Mouse (Mus musculus): ENCODE results near the gene Brip1.

Brip1 gene

DNA sequence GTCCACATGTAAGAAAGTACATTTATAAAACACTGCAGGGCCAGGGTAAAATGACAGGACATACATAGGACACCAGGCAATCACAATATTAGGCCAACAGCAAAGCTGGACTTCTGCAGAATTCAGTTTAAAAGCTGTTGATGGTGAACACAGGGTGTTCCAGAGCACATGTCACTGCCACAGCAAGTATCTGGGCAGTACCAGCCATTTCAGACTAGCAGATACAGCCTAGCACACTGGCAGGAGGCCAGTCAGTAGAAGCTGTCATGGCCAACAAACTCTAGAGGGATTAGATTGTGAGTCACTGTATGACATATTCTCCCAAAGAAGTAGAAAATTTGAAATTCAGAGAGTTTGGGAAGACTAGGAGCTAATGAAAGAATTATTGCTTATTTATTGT, 94.4 kb downstream of the Brip1 start:
- no peak for DNase-seq

DNA sequence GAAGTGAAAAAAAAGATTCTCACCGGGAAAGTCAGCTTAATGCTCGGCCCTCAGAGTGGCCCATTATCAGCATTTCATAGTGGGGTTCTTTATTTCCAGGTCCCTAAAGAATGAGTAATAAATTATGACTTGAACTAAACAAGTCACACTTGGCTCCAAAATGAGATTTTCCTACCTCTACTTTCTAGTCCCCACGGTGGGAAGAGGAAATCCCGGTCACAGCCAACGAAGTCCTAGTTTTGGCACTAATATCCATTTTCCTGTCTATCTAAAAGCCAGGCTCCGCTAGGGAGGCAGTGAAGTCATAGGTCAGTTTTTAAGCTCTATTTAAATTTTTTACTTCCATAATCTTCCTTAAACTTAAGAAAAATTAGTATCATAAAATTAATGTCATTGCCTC, 99.8 kb downstream of the Brip1 start:
- peak; percentile 28 for DNase-seq

DNA sequence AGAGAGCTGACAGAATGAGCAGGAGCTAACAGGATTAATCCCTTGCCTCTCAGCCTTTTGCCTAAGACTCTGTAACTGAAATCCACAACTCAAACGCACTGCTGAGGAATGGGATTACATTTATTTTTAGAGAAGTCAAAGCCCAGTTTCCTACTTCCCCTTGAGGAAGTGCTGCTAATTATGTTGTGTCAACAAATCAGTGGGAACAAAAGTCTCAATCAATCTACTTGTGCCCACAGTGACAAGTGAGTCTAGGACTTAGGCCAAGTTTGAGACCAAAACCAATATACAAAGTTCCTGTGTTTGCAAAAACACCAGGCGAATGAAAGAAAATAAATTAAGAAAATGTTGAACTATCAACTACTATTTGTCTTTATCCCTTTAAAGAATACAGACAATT, 101.7 kb downstream of the Brip1 start:
- DNase-seq = no peak

DNA sequence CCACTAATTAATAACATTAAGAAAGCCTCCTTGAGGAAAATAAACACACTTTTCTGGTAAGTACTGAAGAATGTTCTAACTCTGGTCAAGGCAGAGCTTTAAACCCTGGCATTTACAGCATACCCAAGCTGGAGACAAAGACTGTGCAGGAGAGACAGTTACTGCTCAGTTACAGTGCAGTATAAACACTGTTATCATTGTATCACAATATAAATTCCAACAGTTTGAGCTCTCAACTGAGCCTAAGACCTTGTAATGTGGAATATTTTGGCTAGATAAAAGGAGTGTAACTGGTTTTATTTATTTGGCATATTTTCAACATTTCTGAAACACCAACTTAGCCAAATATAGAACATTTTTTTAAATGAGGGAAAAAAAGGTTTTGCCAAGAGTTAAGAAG, 112.2 kb downstream of the Brip1 start:
- no peak for DNase-seq

DNA sequence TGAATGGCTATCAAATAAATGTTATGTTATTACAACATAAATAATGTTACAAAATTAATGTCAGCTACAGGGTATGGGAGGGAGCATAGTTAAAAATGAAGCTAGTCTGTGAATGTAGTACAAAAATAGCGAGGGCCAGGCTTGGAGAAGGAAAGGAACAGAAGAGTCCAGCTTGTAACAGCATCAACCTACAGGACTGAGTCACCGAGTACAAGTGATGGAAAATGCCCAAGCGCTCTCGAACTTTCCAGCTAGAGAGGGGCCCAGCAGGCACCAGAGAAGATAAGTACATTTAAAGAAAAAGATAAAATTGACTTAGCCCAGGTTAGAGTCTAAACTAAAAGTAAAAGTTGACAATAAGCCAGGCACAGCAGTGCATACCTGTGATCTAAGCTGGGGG, 116.5 kb downstream of the Brip1 start:
- DNase-seq = no peak

DNA sequence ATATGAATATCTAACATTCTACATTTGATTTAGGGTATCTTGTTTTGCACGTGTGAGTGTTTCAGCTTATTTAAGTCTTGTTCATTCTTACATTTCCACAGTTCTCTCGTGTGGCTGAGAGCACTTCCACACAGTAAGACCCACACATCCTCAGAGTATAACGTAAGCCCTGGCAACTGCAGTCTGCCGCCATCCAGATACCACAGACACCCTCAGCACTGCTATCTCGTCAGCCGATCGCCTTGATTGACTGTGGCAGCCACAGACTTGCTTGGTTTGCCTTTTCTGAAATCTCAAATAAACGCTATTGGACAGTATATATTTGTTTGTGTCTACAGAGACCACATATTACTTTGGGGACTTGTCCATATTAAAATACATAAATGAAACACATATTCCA, 123.0 kb downstream of the Brip1 start:
- no peak for DNase-seq

DNA sequence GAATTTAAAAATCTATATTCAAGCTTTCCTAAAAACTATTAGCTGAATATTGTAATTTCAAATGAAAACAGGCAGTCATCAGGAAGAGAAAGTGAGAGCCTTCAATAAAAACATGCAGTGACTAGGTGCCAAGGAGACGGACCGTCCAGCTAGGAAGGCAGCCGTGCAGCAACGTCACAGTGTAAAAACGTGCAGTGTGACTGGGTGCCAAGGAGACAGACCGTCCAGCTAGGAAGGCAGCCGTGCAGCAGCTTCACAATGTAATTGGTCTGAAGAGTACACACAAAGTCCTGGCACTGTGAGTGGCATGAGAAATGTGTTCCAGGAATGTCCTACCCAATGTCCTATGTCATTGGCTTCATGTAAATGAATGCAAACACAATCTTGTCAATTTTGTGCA, 124.0 kb downstream of the Brip1 start:
- no peak for DNase-seq

DNA sequence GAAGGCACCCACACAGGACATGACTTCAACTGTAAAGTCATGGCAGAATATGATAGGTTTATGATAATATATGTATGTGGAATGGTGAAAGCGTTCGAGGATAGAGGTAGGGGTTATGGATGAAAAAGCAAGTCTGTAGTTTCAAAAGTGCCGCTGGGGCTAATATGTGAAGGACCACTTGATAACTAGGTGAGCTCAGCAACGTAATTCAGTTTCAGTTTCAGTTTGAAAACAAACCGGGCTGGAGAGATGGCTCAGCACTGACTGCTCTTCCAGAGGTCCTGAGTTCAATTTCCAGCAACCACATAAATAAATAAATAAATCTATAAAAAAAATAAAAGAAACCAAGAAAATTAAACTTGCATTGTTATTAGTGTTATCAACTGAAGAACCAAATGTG, 124.6 kb downstream of the Brip1 start:
- DNase-seq = no peak

DNA sequence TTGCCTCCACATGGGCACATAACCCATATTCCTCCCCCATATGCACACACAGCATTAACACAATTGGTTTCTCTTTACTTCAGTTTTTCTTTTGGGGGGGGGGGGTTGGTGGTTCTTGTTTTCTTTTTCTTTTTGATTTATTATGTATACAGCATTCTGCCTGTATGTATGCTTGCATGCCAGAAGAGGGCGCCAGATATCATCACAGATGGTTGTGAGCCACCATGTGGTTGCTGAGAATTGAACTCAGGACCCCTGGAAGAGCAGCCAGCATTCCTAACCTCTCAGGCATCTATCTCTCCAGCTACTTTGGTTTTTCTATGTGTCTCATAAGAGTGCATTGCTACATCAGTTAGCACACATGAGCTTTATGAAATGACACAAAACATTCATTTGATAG, 125.6 kb downstream of the Brip1 start:
- DNase-seq = no peak

DNA sequence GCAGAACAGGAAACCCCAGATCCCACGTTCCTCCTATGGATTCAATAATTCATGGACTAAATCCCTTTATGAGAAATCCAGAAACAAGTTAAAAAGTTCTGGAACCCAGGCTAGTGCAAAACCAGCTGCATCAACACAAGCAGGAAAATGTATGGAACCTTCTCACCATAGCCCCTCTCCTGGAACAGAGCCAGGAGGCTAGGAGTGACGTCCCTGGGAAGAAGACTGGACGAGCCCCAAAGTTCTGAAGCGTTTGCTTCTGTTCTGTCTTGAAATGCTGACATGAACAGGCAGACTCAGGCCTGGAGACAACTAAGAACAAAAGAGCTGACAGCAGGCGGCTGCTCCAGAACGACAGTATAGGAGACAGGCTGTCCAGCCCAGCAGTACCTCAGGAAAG, 132.3 kb downstream of the Brip1 start:
- DNase-seq = no peak

DNA sequence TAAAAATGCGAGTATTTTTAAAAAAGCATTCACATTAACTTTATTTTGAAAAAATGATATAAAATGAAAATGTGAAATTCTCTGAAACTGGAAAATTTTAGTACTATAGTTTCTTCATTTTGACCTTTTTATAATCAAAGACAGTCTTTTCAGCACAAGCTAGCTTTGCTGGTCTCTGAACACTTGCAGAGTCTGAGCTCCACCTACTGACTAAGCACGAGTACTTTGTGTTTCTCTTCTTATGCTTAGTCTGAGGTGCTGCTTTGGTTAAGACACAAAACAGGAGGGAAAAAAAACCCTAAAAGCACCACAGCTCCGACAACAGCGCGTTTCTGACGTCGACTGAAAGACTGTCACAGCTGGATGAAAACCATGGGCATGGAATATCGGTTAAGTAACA, 133.8 kb downstream of the Brip1 start:
- DNase-seq = no peak

DNA sequence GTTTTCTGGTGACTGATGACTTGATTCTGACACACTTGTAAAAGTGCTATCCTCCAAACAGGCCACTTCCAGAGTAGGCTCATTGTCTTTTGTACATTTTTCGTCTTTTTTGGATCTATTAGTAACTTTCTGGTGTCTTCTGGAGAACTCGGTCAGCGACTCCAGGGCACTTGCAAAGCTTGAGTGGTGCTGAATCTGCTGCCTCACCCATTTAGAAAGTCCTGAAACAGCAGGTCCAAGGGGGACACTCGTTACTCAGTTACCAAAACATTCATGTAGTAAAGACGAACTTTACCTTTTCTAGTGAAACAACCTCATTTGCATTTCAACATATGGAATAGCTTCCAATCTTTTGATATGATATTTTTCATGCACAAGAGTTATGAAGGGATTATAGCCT, 136.1 kb downstream of the Brip1 start:
- DNase-seq = peak; percentile 25

DNA sequence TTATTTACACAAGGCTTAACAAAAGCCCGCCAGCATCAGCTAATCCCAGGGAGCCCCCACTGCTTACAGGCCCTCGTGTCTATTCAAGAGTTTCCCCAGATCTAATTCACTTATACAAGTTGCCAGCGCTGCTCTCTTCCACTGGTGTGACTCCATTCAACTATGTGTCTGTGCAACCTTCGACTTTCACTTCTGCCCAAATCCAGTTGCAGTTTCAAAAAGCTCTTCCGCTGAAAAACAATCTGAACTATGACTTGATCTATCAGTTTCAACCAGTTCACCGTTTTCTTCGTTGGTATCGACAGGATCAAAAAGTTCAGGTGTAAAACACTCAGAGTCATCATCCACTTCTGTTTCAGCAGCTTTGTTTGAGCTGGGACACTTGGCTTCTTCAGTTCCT, 139.8 kb downstream of the Brip1 start:
- no peak for DNase-seq

DNA sequence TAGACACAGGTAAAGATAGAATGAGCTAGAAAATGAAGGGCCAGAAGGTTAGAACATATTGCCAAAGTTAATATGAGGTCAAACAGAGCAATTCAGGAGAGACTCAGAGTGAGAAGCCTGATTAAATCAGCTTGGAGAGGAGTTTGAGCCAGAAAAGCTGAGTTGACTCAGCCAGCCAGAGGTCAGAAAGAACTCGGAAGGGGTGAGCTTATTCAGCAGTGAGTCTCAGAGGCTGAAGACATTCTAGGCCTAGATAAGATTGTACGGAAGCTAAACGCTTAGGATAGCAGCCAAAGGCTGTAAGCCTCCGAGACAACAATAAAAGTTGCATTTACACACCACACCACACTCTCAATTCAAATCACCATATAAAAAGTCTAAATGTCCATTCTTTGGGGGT, 141.9 kb downstream of the Brip1 start:
- peak; percentile 4 for DNase-seq

DNA sequence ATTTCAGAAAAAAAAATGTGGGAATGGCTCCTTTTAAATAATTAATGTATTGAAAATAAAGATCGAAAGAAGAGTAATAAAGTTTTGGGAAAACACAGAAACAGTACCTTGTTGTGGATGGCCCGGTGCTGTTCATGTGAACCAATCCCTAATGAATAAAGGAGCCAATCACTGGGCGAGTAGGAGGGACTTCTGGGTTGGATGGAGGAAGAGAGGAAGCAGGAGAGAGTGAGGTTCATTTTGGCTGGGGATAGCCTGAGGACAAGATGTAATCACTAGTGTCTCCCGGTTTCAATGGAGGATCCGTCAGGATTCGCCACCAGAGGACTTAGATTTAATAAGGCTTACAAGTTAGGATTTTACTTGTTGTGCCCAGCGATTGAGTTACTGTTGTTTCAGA, 145.2 kb downstream of the Brip1 start:
- DNase-seq = no peak

DNA sequence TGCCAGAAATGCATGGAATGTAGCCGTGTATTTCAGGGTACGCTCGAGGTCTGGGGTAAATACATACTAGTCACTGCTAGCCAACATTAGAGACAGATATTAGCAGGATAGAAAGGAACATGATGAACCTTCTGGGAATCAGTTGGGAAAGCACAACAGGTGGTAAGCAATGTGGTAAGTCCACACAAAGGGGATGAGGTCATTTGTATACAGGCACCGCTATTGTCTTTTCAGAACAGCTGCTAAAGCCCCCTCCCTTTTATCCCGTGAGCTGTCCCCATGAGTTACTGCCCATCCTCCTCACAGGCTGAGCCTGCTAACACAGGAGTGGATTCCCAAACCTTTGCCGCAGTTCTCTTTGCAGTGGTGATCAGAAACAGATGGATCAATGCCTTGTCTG, 149.6 kb downstream of the Brip1 start:
- DNase-seq = no peak

DNA sequence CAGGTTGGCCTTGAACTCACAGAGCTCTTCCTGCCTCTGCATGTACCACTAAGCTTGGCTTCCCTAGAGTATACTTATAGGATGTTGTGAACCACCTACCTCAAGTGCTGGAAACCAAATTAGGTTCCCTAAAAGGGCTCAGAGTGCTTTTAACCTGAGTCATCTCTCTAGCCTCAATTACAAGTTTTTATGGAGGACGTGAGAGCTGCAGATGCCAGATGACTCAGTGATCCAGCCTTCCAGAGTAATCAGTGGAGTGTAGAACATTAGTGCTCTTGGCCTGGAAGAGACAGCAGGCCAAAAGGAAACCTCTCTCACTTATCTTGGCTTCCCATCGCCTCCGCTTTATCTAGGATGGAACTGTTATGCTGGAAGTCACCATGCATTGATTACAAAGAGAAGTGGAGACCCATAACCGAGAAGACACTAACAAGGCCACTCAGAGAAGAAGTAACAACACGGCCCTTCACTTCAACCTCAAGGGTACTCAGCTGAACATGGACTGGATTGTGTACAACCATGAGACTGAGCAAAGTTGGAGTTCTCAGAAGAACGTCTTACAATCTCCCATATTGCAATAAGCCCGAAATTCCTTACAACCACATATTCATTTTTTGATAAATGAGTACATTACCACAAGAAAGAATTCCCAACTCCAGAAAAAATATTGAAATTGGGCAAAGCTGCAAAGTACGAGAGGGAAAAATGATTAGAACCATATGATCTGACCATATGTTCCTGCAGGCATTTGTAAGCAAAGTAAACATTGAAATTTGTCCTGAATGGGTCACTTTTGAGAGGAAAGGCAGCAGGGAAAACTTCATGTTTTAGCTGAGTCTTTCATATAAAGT, 150.3 kb downstream of the Brip1 start:
- no peak for DNase-seq

DNA sequence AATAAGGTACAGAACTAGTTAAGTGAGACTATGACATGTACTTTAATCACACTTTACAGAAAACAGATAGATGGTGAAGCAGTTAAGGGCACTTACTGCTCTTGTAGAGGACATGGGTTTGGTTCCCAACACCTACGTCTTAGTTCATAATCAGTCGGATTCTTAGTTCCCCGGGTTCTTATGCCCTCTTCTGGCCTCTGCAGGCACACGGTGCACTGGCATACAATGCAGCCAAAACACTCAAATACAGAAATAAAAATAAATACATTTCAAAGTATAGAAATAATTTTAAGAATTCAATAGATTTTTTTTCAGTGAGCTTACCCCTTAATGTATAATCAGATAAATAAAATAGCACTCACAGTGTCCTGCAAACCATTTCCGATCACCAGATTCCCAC, 161.0 kb downstream of the Brip1 start:
- no peak for DNase-seq

DNA sequence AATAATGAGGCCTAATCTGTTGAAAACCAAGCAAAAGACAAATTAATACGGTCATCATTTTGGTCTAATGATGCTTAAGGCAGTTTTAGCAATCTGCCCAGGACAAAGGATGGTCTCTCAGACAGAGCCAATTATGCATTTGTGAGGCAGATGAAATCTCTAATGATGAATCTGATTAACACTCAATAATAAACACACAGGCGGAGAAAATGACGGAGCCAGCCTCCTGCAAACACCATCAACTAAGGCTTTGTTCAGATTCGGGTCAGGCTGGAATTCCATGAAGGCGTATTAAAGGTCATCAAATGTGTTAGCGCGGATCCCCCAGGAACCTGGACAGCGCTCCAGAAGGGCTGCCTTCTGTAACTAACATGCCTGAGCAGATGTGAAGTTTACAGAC, 161.6 kb downstream of the Brip1 start:
- no peak for DNase-seq

DNA sequence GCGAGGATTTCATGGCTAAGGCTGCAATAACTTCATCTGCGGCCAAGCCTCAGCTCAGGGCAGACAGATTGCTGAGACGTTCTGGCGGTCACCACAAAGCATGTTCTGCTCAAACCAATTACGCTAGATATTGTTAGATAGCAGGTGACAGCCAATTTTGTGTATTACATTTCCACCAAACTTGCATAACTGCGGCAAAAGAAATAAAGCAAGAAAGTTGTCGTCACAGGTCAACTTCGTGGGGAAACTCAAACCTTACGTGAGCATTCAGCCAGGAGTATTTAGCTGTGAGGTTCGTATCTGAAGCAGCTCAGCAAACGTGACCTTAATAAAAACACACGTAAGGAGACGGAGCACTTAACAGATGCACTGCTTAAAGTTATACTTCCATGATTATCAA, 162.3 kb downstream of the Brip1 start:
- no peak for DNase-seq

DNA sequence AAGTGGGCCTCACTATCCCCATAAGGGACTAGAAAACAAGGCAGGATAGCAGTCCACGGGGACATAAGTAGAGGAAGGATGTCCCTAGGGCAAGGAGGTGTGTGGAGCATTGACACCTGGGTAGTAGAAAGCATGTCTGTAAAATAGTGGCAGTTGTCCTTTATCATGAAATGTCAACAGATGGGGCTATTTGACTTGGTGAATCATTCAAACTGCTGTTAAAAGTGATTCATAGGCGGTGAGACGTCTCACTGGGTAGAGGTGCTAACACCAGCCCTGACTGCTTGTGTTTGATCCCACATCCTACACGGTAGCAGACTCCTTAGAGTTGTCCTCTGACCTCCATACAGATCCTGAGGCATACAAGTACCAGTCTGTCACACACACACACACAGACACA, 168.1 kb downstream of the Brip1 start:
- DNase-seq = no peak

DNA sequence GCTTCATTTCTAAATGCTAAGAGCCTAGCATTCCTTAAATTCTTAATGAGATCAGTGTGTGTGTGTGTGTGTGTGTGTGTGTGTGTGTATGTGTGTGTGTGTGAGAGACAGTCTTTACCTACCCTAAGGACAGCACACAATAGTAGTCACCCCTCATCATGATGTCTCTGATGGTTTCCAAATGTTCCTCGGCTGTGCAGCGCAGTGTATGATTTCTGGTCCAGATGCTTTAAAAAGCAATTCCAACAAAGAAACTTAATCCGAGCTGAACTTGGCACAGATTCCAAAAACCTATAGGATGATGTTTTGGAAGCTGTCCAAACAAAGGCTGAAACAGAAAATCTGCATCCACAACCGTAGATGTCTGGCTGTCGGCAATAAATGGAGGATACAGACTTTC, 173.0 kb downstream of the Brip1 start:
- DNase-seq = no peak

DNA sequence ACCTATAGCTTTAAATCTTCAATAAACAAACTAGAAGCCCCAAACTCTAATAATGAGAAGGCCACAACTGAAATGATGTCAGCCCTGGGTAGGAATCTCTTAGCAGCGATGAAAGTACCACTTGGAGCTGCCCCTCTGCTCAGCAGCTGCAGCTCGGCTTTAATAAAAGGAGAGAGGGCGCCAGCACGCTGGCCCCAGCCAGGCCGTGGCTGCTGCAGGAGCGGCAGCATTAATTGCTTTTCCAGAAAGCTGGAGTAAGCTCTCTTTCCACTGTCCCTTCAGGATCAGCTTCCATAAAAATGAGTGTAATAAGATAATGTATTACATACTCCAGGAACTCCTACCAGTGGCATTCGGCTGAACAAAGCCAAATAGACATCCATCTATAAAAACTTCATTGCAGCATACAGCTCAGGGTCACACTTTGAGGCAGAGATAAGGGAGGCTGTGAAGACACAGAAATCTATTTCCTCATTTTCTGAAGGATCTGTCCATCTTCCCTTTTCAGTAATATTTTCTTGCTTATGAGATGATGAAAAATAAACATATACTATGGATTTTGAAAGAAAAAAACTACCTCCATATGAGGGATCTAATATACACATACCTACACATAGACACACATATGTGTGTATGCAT, 174.3 kb downstream of the Brip1 start:
- DNase-seq = no peak

DNA sequence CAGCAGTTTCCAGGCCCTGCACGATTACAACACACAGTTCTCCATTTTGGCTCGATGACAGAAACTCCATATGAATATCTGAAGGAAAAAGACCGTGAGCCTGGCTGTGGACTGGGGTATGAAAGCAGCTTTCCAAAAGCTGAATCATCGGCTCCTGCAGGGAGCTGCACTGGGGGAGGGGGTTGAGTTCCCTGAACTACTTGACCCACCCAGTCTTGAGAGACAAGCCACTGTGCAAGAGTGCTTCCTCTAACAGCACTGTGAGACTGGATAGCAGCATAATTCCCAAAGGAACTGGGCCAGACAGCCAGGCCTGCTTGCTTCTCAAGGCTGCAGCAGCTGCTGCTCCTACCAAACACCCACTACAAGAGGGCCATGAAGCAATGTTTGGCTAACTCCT, 178.6 kb downstream of the Brip1 start:
- no peak for DNase-seq

DNA sequence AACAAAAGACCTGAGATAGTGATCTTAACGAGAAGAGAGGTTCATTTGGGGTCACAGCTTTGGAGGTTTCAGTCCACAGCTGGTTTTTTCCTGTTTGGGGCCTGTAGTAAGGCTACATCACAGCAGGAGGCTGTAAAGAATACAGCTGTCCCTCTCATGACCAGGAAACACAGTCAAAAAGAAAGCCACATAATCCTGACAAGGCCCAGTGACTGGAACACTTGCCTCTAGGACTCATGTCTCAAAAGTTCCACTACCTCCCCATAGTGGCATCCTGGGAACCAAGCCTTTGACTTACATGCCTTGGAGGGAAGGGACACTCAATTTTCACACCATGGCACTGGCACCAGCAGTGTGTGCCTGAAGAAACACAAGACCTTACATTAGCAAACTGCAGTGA, 181.0 kb downstream of the Brip1 start:
- no peak for DNase-seq

Data from kidney, adult 11 months (tissue).